Mouse (Mus musculus) spleen, adult 2 months (tissue): ENCODE data around the gene Tbx10.

ENCODE experiments used
- CTCF ChIP-seq: fragments of 200-500 bp; IDR thresholded peaks from 2 replicates; pipeline ENCODE4 v1.5.1; 2011; ENCODE audit warnings: mild to moderate bottlenecking, inconsistent platforms; ENCODE audit not compliant: insufficient read depth, insufficient read length, insufficient replicate concordance; ENCODE audit errors: extremely low read depth
- POLR2A ChIP-seq: fragments of 200-500 bp; IDR thresholded peaks from 2 replicates; pipeline ENCODE4 v1.6.1; 2011; ENCODE audit warnings: low read depth, low read length, inconsistent platforms

DNA sequence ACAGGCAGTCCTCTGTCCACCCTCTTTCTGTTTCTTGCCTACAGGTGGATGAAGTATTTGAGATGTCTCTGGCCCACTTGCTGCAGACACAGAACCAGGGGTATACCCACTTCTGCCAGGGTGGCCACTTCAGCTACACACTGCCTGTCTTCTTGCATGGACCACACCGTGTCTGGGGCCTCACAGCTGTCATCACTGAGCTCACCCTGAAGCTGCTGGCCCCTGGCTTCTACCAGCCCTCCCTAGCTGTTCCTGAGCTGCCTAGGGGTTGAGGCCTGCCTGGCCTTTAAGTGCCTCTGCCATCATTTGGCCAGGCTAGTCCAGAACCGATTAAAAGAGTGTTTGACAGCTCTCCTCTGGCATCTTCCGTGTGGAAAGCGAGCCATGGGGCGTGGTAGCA is 9.2 kb downstream of the Tbx10 start:
- TF ChIP-seq POLR2A (no peak), CTCF (no peak)
